Mouse (Mus musculus) heart, adult 2 months (tissue): Measurements from ENCODE around the gene Fgfr1op. TPM values are rescaled to one million over a fixed set of nuclear protein-coding genes. Genes with fewer than 3 reads are reported as not detected.
A peak's percentile ranks its signal among the peaks of the same experiment; 100 is the strongest.

Source experiments
- DNase-seq, 2 experiments: peaks; one replicate each; pipeline ENCODE4 v3.0.0; 2021
- H3K27ac ChIP-seq: fragments of 200-600 bp; 2 replicates; pipeline ENCODE4 v1.8.1; 2022
- H3K27me3 ChIP-seq: fragments of 200-500 bp; 2 replicates; pipeline ENCODE4 v1.6.1; 2012; ENCODE audit warnings: mild to moderate bottlenecking, low read length, inconsistent platforms, mixed read lengths; ENCODE audit not compliant: control insufficient read depth, insufficient read depth
- H3K36me3 ChIP-seq: fragments of 200-500 bp; 2 replicates; pipeline ENCODE4 v1.6.1; 2012; ENCODE audit warnings: low read length, inconsistent platforms; ENCODE audit not compliant: control insufficient read depth, insufficient read depth
- H3K4me1 ChIP-seq: fragments of 200-500 bp; 2 replicates; pipeline ENCODE4 v1.6.1; 2011; ENCODE audit warnings: low read length; ENCODE audit not compliant: control insufficient read depth, insufficient read depth
- H3K4me3 ChIP-seq: fragments of 200-600 bp; 2 replicates; pipeline ENCODE4 v1.8.1; 2022
- H3K79me2 ChIP-seq: fragments of 200-500 bp; replicated peaks from 2 replicates; pipeline ENCODE4 v1.6.1; 2012; ENCODE audit warnings: mild to moderate bottlenecking, inconsistent platforms, low read length, moderate library complexity, mixed read lengths; ENCODE audit not compliant: control insufficient read depth, insufficient read depth
- H3K9ac ChIP-seq: fragments of 200-500 bp; 2 replicates; pipeline ENCODE4 v1.6.1; 2012; ENCODE audit warnings: low read depth, mild to moderate bottlenecking, control low read depth, inconsistent platforms, low read length, mixed read lengths
- CTCF ChIP-seq: fragments of 200-600 bp; IDR thresholded peaks from 2 replicates; pipeline ENCODE4 v1.8.1; 2022; ENCODE audit warnings: antibody characterized with exemption, mild to moderate bottlenecking, moderate library complexity
- EP300 ChIP-seq: fragments of 200-500 bp; IDR thresholded peaks from 2 replicates; pipeline ENCODE4 v1.6.1; 2011; ENCODE audit warnings: low read depth, low read length, control low read depth; ENCODE audit not compliant: insufficient read depth
- POLR2A ChIP-seq: fragments of 200-500 bp; IDR thresholded peaks from 2 replicates; pipeline ENCODE4 v1.6.1; 2011; ENCODE audit warnings: mild to moderate bottlenecking, low read depth, low read length, control low read depth; ENCODE audit not compliant: insufficient read depth
- WGBS: fragments of 180-500 bp; shearing (Covaris S2); methylation state at CpG from one replicate; pipeline ENCODE4 v1.1.7; 2018; 5-methylcytosine and 5-hydroxymethylcytosine counted together
- intact Hi-C: fragments of 180-260 bp; cut with DNase I; formaldehyde crosslinking; loops from one replicate; pipeline ENCODE4 v1.15.1; 2025
- polyA plus RNA-seq: library from polyadenylated mRNA; depleted of rRNA; stranded (reverse); fragments of >200 nt; gene quantifications from 2 replicates; pipeline ENCODE4 v1.2.3, GENCODE M21; 2012
- total RNA-seq, 2 experiments: library from RNA; stranded (reverse); gene quantifications; 2 replicates each; pipeline ENCODE4 v1.2.3; 2021

Fgfr1op gene
- total and polyA plus RNA-seq, 3 experiments, result 3.0 to 15.8 (median 15.7) TPM

DNA sequence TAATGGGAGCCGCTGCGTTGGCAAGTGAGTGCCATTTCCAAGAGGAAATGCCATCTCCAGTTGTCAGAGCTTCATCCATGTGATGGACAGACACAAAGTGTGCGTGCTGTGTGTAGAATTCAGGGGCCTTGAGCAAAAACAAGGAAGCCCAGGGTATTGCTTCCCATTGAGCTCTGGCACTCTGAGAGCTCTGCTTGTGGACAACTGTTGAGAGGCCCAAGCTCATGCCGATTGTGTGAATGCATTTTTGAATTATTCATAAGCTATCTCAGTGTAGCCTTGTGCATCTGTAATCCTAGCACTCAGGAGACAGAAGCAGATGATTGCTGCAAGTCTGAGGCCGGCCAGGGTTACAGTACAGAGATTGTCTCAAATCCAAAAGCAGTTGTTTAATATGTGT, 11.8 kb downstream of the Fgfr1op start:
- H3K27ac ChIP-seq, result no peak overlapping the region
- no peak overlapping the region for H3K9ac ChIP-seq
- no peaks in the 10 kb centered on the region for H3K27me3 ChIP-seq
- H3K4me1 ChIP-seq, result no peaks in the 10 kb centered on the region
- TF ChIP-seq POLR2A (no peak), EP300 (no peak), CTCF (no peak)
- intact Hi-C loops, result no loop called here
- no peak for DNase-seq
- no peaks in the 10 kb centered on the region; the same call in 1 of the 2 replicates for H3K36me3 ChIP-seq
- 92% methylated on average over 5 of the region's 5 CpGs for WGBS
- H3K4me3 ChIP-seq, result no peak overlapping the region
- no peaks in the 10 kb centered on the region for H3K79me2 ChIP-seq

GRCm38 (mm10) chr17:8183815-8184214, 18.5 kb downstream of the Fgfr1op start:
- H3K36me3 ChIP-seq, result no peaks in the 10 kb centered on the region
- no peak overlapping the region for H3K9ac ChIP-seq
- no peaks in the 10 kb centered on the region for H3K27me3 ChIP-seq
- no peaks in the 10 kb centered on the region for H3K79me2 ChIP-seq
- no peak overlapping the region for H3K4me3 ChIP-seq
- 60% methylated on average over 5 of the region's 5 CpGs for WGBS
- intact Hi-C loops, result no loop called here
- no peak overlapping the region for H3K27ac ChIP-seq
- no peak for TF ChIP-seq EP300
- no peak for TF ChIP-seq CTCF
- TF ChIP-seq POLR2A, result no peak
- no peaks in the 10 kb centered on the region for H3K4me1 ChIP-seq
- peak in 1 of 2 experiments; percentile 20 for DNase-seq

DNA sequence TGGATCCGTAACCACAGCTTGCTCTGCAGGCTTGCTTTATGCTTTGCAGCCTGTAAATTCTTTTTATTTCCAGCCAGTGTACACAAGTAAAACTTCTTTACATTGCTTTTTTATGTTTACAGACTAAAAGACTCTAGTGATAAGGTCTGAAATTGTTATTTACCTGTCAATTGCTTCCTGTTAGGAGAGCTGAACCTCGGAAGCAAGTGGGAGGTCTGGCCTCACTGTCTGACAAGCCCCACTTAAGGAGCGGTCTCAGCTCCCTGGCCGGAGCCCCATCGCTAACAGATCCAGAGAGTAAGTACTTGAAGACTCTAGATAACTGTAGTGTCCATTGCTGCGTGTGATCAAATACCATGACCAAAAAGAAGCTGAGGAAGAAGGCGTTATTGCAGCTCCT, 18.9 kb downstream of the Fgfr1op start:
- TF ChIP-seq POLR2A, result no peak
- no peak for TF ChIP-seq EP300
- no peak for TF ChIP-seq CTCF
- DNase-seq, result no peak
- intact Hi-C loops, result no loop called here
- no peaks in the 10 kb centered on the region for H3K4me1 ChIP-seq
- no peak overlapping the region for H3K4me3 ChIP-seq
- 67% methylated on average over 7 of the region's 7 CpGs for WGBS
- H3K79me2 ChIP-seq, result no peaks in the 10 kb centered on the region
- no peaks in the 10 kb centered on the region for H3K27me3 ChIP-seq
- H3K27ac ChIP-seq, result no peak overlapping the region
- H3K36me3 ChIP-seq, result no peaks in the 10 kb centered on the region
- H3K9ac ChIP-seq, result no peak overlapping the region

DNA sequence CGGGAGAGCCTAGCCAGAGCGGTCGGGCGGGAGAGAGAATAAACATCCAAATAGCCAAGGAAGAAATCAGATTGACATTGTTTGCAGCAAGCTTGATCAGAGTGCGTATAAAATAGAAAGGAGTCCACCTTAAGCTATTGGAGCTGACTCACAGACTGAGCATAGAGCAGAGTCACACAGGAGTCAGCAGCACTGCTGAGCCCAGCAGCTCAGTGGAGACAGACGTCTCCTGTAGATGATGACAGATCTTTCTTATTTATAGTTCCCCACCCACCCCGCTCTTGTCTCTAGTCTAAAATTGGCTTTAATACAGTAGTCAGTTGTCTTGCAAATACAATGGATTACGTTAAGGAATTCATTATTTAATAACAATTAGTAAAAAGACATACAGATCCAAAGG, 28.4 kb downstream of the Fgfr1op start:
- Histone ChIP-seq H3K27me3 (no peaks in the 10 kb centered on the region), H3K36me3 (no peaks in the 10 kb centered on the region; the same call in 1 of the 2 replicates), H3K4me3 (no peak overlapping the region), H3K27ac (no peak overlapping the region), H3K79me2 (no peaks in the 10 kb centered on the region), H3K4me1 (no peaks in the 10 kb centered on the region), H3K9ac (no peak overlapping the region)
- no peak for TF ChIP-seq POLR2A
- TF ChIP-seq CTCF, result no peak
- TF ChIP-seq EP300, result no peak
- WGBS, result 72% methylated on average over 8 of the region's 8 CpGs
- no peak for DNase-seq
- intact Hi-C loops, result no loop called here

GRCm38 (mm10) chr17:8195685-8196376, 30.5 kb downstream of the Fgfr1op start:
- intact Hi-C loops, result no loop called here
- Histone ChIP-seq H3K27me3 (no peaks in the 10 kb centered on the region), H3K9ac (no peak overlapping the region), H3K4me1 (no peaks in the 10 kb centered on the region), H3K4me3 (no peak overlapping the region), H3K36me3 (no peaks in the 10 kb centered on the region; the same call in 1 of the 2 replicates), H3K27ac (no peak overlapping the region), H3K79me2 (no peaks in the 10 kb centered on the region)
- WGBS, result 81% methylated on average over 8 of the region's 8 CpGs
- no peak for TF ChIP-seq EP300
- no peak for TF ChIP-seq CTCF
- no peak for TF ChIP-seq POLR2A
- no peak for DNase-seq

- Histone ChIP-seq H3K27me3 (no peaks in the 10 kb centered on the region), H3K36me3 (no peaks in the 10 kb centered on the region; the same call in 1 of the 2 replicates), H3K4me1 (no peaks in the 10 kb centered on the region), H3K27ac (no peak overlapping the region), H3K4me3 (no peak overlapping the region), H3K79me2 (no peaks in the 10 kb centered on the region), H3K9ac (no peak overlapping the region)
- 85% methylated on average over 3 of the region's 3 CpGs for WGBS
- no peak for DNase-seq
- TF ChIP-seq POLR2A (no peak), CTCF (peak; percentile 28)
- intact Hi-C loops, result no loop called here
These were observed 32.4 kb downstream of the Fgfr1op start for GRCm38 (mm10) chr17:8197652-8198051.
